Mouse (Mus musculus): ENCODE measurements at regions not wholly inside any gene's neighbourhood (a gene's known extent, or its start where the extent isn't known, plus 50 kb on each side); places are given as distances from the start of the nearest gene placed in this dataset.
A peak's percentile ranks its signal among the peaks of the same experiment; 100 is the strongest.

DNA sequence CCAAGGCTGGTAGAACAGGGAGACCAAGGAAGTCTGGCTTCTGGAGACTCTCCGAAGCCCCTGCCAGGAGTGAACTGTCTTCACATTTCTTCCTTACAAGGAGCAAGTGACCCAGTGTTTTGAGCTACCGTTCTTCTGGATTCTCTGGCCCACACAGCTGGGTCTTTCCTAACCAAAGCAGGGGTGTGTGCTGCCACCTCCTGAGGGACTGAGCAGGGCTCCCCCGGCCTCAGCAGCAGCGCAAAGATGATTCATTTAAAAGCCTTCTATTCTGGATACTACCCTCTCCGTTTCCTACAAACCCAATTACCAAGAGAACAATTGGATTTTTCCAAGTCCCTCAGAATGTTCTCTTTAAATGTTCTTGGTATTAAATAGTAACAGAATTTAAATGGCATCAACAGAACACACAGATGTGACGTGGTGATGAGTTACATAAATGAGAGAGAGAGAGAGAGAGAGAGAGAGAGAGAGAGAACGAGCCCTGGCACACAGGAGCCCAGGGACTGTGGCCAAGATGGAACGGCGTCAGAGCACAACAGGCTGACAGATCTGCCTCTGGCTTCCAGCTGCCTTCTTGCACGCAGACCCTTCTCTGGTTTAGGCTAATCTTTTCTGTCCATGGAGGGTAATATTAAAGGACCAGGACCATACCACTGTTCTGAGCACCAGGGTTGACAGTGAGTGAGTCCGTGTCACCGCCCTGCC is 191.6 kb downstream of the Agtpbp1 start:
- no peak overlapping the region for H3K27ac ChIP-seq
- WGBS: 80% methylated on average over 12 of the region's 12 CpGs
- no peak for ATAC-seq (ENCODE audit: insufficient number of reproducible peaks, insufficient read depth, low FRiP score, low TSS enrichment, low read depth)

DNA sequence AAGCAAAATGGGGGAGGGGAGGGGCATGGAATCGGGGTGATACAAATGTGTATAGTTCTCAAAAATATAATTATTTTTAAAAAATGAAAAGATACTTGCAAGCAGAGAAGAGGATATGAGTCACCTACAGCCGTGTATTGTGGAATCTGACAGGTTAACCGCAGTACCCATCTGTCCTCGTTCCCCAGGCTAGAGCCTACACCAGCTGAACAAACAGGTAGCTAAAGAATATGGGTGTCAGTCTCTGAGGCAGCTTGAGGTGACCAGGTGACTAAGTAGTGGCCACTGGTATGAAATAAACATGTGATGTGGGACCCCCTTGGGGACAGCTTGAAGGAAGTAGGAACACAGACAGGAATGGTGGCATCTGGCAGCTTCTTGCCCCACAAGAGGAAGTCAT is 192.2 kb downstream of the Agtpbp1 start:
- no peaks in the 10 kb centered on the region for H3K36me3 ChIP-seq
- H3K27ac ChIP-seq: no peak overlapping the region
- H3K4me3 ChIP-seq (replicated peaks): no peak overlapping the region
- no peaks in the 10 kb centered on the region for H3K27me3 ChIP-seq
- ATAC-seq (ENCODE audit: insufficient number of reproducible peaks, insufficient read depth, low FRiP score, low TSS enrichment, low read depth): no peak
- no peaks in the 10 kb centered on the region for H3K9me3 ChIP-seq
- 88% methylated on average over 4 of the region's 4 CpGs for WGBS
- H3K4me1 ChIP-seq (replicated peaks): no peaks in the 10 kb centered on the region
- no peak overlapping the region for H3K4me2 ChIP-seq
- no peak overlapping the region for H3K9ac ChIP-seq (replicated peaks)

More for the DNA sequence above, 191.6 kb downstream of the Agtpbp1 start:
- no peak overlapping the region for H3K4me2 ChIP-seq
- H3K4me1 ChIP-seq (replicated peaks): no peaks in the 10 kb centered on the region
- no peaks in the 10 kb centered on the region for H3K36me3 ChIP-seq
- H3K9ac ChIP-seq (replicated peaks): no peak overlapping the region
- H3K9me3 ChIP-seq: no peaks in the 10 kb centered on the region
- no peaks in the 10 kb centered on the region for H3K27me3 ChIP-seq
- H3K4me3 ChIP-seq (replicated peaks): no peak overlapping the region

DNA sequence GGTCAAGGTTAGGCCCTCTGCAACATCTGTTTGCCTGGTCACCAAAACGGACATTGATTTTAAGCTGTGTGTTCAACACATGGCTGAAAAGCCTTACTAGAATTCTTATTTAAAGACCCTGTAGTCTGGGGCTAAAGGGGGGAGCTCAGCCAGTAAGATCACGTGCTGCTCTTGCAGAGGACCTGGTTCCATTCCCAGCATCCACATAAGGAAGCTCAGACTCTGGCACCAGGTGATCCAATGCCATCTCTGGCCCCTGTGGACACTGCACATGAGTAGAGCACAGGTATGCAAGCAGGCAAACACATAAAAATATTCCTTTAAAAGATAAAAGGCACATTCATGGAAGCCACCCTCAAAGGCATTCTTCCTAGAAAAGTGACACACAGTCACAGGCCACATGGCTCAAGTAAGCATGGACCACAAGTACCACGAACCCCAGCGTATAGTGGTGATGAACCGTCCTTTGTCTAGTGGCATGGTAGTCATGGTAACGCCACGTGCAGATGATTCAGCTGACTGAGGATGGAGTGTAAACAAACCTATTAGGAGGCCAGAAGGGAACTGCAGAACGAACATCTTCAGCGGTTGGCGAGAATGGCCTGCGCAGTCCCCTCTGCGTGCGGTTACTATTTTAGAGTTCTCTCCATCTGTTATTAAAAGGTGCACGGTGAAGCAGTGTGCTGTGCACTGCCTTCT is 197.3 kb downstream of the Agtpbp1 start:
- no peak overlapping the region for H3K9ac ChIP-seq (replicated peaks)
- no peaks in the 10 kb centered on the region; the same call in 1 of the 2 replicates for H3K4me1 ChIP-seq (replicated peaks)
- H3K9me3 ChIP-seq: no peaks in the 10 kb centered on the region
- no peak overlapping the region for H3K4me2 ChIP-seq
- H3K36me3 ChIP-seq: no peaks in the 10 kb centered on the region
- ATAC-seq (ENCODE audit: insufficient number of reproducible peaks, insufficient read depth, low FRiP score, low TSS enrichment, low read depth): no peak
- H3K27me3 ChIP-seq: no peaks in the 10 kb centered on the region
- no peak overlapping the region for H3K4me3 ChIP-seq (replicated peaks)
- H3K27ac ChIP-seq: no peak overlapping the region
- 86% methylated on average over 14 of the region's 14 CpGs for WGBS

DNA sequence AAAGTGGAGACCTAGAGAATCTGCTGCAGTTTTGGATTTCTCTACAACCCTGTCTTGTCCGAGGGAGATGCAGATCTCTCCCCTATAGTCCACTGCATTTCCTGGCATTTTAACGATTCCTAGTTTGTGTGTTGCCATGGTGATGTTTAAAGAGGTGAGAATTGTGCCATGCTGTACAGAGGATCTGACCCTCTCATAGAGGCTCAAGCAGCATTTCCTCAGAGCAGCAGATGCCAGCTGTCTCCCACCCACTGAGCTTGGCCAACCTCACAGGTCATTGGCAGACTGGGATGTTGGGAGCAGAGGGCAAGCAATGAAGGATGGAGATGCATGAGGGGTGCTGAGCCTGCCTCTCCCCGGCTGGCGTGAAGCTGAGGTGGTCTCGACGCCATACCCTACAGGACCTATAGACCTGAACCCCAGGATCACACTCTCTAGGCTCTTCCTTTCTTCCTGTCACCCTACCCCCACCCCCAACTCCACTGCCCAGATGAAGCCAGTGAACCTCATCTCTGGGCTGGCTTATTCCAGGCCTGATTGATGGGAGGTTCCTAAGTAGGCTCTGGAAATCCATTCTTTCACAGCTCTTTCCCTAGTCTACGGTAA is 198.0 kb downstream of the Agtpbp1 start:
- H3K27me3 ChIP-seq: no peaks in the 10 kb centered on the region
- H3K27ac ChIP-seq: no peak overlapping the region
- no peak overlapping the region for H3K4me2 ChIP-seq
- no peaks in the 10 kb centered on the region; the same call in 1 of the 2 replicates for H3K4me1 ChIP-seq (replicated peaks)
- H3K9ac ChIP-seq (replicated peaks): no peak overlapping the region
- no peaks in the 10 kb centered on the region for H3K36me3 ChIP-seq
- no peak for ATAC-seq (ENCODE audit: insufficient number of reproducible peaks, insufficient read depth, low FRiP score, low TSS enrichment, low read depth)
- no peaks in the 10 kb centered on the region for H3K9me3 ChIP-seq
- 74% methylated on average over 7 of the region's 7 CpGs for WGBS
- no peak overlapping the region for H3K4me3 ChIP-seq (replicated peaks)

DNA sequence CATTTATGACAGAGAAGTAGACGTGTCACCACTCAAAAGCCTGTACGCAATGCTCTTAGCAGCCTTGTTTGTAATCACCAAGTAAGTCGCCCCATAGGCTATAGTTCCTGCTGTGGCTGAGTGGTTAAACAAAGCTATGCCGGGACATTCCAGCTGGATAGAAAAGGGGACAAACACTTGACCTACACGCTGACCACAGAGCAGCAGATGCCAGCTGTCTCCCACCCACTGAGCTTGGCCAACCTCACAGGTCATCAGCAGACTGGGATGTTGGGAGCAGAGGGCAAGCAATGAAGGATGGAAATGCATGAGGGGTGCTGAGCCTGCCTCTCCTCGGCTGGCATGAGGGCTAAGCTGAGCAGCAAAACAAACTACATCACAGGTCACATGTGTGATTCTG is 199.2 kb downstream of the Agtpbp1 start:
- no peaks in the 10 kb centered on the region; the same call in 1 of the 2 replicates for H3K4me1 ChIP-seq (replicated peaks)
- no peak overlapping the region for H3K27ac ChIP-seq
- no peak overlapping the region for H3K9ac ChIP-seq (replicated peaks)
- no peak for ATAC-seq (ENCODE audit: insufficient number of reproducible peaks, insufficient read depth, low FRiP score, low TSS enrichment, low read depth)
- H3K27me3 ChIP-seq: no peaks in the 10 kb centered on the region
- no peaks in the 10 kb centered on the region for H3K9me3 ChIP-seq
- H3K4me2 ChIP-seq: no peak overlapping the region
- 76% methylated on average over 6 of the region's 6 CpGs for WGBS
- H3K4me3 ChIP-seq (replicated peaks): no peak overlapping the region
- H3K36me3 ChIP-seq: no peaks in the 10 kb centered on the region

DNA sequence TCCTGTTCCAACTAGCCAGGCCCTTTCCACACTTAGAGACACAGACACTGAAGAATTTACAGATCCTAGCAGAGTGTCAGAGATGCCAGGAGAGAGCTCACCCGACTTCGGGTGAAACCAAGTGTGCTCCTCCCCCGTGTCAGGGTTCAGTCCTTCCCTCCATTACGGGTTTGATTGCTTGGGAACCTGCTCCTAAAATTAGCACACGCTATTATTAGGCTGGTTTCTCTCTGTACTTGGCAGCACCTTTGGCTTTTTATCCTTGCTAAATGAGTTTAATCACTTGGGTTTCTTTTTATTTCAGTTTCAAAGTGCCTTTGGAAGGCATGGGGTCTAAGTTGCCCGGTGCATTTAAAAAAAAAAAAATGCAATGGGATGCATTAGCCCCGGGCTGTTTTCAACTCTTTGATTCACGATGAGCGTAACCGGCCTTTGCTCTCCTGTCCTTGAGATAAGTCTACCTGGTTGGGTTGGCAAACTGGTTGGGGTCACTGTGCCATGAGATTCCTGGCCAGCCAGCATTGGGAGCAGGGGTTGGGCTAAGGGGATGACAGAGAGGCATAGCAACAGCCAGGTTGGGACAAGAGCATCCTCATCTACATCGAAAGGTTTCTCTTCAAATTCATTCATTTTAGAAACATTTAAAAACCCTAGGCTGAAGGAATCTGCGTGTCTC is 214.7 kb downstream of the Agtpbp1 start:
- H3K27ac ChIP-seq: no peak overlapping the region
- H3K36me3 ChIP-seq: no peaks in the 10 kb centered on the region
- WGBS: 75% methylated on average over 12 of the region's 12 CpGs
- peaks cover 10% of the 10 kb centered on the region for H3K4me1 ChIP-seq (replicated peaks)
- no peak for ATAC-seq (ENCODE audit: insufficient number of reproducible peaks, insufficient read depth, low FRiP score, low TSS enrichment, low read depth)
- no peak overlapping the region for H3K9ac ChIP-seq (replicated peaks)
- H3K27me3 ChIP-seq: no peaks in the 10 kb centered on the region
- no peak overlapping the region for H3K4me2 ChIP-seq
- no peaks in the 10 kb centered on the region for H3K9me3 ChIP-seq
- no peak overlapping the region for H3K4me3 ChIP-seq (replicated peaks)

DNA sequence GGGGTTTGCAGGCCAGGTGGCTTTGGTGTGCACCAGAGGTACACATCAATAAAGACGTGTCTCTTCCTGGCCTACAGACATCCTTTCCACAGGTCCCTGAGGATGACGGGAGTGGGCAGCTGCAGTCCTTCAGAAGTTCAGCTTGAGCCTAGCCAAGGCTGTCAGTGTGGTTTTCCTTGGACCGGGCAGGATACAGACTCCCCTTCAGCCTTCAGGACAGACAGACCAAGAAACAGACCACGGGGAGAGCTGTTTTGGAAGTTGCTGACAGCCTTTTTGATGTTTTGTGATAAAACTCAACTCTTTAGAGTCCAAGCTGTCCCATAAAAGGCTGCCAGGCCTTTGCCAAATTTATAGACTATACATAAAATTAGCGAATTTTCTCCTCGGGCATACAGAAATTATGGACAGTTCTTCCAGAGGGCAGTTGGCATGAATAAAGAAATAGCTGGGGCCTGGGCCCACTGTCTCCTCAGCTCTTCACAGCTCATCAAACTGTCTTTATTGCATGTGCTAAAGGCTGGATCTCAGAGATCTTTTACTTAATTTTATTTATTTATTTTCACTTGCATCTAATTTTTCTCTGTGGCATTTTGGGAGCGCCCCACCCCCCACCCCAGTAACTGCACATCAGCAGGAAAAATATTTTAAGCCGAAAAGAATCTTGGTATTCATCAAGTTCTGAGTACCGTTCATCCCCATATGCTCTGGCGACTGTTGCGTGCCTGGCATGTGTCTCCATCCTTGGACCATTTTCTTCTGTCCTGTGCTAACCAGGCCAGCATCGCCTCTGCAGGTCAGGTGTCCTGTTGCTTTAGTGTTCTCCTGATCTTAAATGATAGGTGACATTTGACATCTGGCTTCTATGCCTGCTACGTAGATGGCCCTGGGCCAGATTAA is 216.2 kb downstream of the Agtpbp1 start:
- WGBS: 48% methylated on average over 13 of the region's 13 CpGs
- no peaks in the 10 kb centered on the region for H3K9me3 ChIP-seq
- H3K27ac ChIP-seq: no peak overlapping the region
- H3K4me3 ChIP-seq (replicated peaks): no peak overlapping the region
- H3K27me3 ChIP-seq: no peaks in the 10 kb centered on the region
- H3K9ac ChIP-seq (replicated peaks): no peak overlapping the region
- H3K4me2 ChIP-seq: no peak overlapping the region
- no peak for ATAC-seq (ENCODE audit: insufficient number of reproducible peaks, insufficient read depth, low FRiP score, low TSS enrichment, low read depth)
- peaks cover 10% of the 10 kb centered on the region for H3K4me1 ChIP-seq (replicated peaks)
- no peaks in the 10 kb centered on the region for H3K36me3 ChIP-seq

DNA sequence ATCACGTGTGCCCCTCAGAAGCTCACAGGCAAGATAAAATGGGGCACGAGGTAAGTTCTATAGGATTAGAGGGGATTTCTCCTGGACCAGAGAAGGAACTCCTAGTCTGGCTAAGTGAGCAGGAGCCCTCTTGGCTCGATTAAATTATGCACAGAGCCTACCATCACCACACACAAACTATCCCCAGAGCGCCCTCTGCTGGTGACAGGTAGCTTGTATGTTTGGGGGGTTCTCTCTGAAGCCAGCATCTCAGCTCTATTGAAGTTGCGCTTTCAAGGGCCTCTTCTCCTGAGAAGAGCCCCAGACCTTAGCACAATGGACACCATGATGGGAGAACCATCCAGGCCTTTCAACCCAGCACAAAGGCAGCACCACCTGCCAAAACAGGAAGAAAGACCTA is 219.6 kb downstream of the Agtpbp1 start:
- WGBS: 41% methylated on average over 5 of the region's 5 CpGs
- 0 out of 2 replicates have a peak, but pooled peaks have one; percentile 42 for ATAC-seq (ENCODE audit: insufficient number of reproducible peaks, insufficient read depth, low FRiP score, low TSS enrichment, low read depth)

DNA sequence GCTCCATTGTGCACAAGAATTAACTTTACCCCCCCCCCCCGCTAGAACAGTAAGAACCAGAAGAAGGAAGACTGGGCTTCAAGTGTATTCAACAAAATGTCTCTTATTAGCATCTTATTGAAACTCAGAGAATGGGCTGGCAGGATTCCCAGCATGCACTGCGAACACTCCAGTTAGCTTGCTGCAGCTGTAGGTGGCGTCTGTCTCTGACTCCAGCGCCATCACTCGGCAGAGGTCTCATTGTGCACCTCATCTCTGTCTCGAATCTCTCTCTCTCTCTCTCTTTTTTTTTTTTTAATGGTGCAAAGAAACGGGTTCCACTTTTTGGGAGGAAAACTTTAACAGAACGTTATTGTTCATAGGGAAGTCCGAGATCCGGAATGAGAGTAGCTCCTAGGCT is 221.6 kb downstream of the Agtpbp1 start:
- H3K9ac ChIP-seq (replicated peaks): no peak overlapping the region
- H3K9me3 ChIP-seq: no peaks in the 10 kb centered on the region
- H3K4me1 ChIP-seq (replicated peaks): peaks cover 6% of the 10 kb centered on the region
- WGBS: 77% methylated on average over 10 of the region's 10 CpGs
- no peak overlapping the region for H3K4me2 ChIP-seq
- H3K4me3 ChIP-seq (replicated peaks): no peak overlapping the region
- H3K27ac ChIP-seq: no peak overlapping the region
- ATAC-seq (ENCODE audit: insufficient number of reproducible peaks, insufficient read depth, low FRiP score, low TSS enrichment, low read depth): no peak
- no peaks in the 10 kb centered on the region for H3K36me3 ChIP-seq
- H3K27me3 ChIP-seq: no peaks in the 10 kb centered on the region

More for the DNA sequence above, 219.6 kb downstream of the Agtpbp1 start:
- Histone ChIP-seq H3K4me2 (no peak overlapping the region), H3K9me3 (no peaks in the 10 kb centered on the region), H3K4me1 (replicated peaks) (peaks cover 10% of the 10 kb centered on the region), H3K27ac (no peak overlapping the region), H3K27me3 (no peaks in the 10 kb centered on the region), H3K4me3 (replicated peaks) (no peak overlapping the region), H3K36me3 (no peaks in the 10 kb centered on the region), H3K9ac (replicated peaks) (no peak overlapping the region)

DNA sequence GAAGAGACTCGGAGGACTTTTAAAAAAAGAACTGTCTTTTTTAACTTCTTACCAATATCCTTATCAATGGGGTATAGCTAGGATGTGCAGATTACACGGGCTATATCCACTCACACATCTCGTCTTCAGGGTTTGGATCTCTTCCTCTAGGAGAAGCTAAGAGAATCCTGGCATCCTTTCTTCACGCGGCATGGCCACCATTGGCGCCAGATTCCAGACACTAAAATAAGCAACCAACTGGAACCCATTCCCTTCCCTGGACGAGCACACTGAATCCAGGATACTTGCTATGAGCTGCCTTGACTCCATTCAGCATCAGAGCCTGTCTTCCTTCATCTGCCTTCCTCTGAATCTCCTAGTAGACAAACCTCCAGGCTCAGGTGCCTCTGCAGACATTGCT is 223.7 kb downstream of the Agtpbp1 start:
- H3K9me3 ChIP-seq: no peaks in the 10 kb centered on the region
- no peak overlapping the region for H3K27ac ChIP-seq
- no peak overlapping the region for H3K9ac ChIP-seq (replicated peaks)
- H3K4me3 ChIP-seq (replicated peaks): no peak overlapping the region
- WGBS: 91% methylated on average over 7 of the region's 7 CpGs
- H3K36me3 ChIP-seq: no peaks in the 10 kb centered on the region
- no peaks in the 10 kb centered on the region for H3K27me3 ChIP-seq
- no peak for ATAC-seq (ENCODE audit: insufficient number of reproducible peaks, insufficient read depth, low FRiP score, low TSS enrichment, low read depth)
- H3K4me2 ChIP-seq: no peak overlapping the region
- H3K4me1 ChIP-seq (replicated peaks): no peaks in the 10 kb centered on the region
